Mouse (Mus musculus) monocyte, adult 5-6 weeks (primary cell): ENCODE results near the gene Nphp1. TPM values are rescaled to one million over a fixed set of nuclear protein-coding genes. Genes with fewer than 3 reads are reported as not detected.

Source experiments
- ATAC-seq: fragments of 153-309, 156-312 bp; replicated peaks from 2 replicates; pipeline ENCODE4 v1.8.0; 2017; ENCODE audit warnings: mild to moderate bottlenecking; ENCODE audit not compliant: low TSS enrichment, insufficient number of reproducible peaks, severe bottlenecking, poor library complexity, low FRiP score
- total RNA-seq: library from RNA; stranded (forward); fragments of 200-1000, 200-491, 200-594 nt; gene quantifications from 3 replicates; pipeline ENCODE4 v1.2.3, GENCODE M21; 2017

Gene Nphp1
- total RNA-seq = not detected in 3 replicates

DNA sequence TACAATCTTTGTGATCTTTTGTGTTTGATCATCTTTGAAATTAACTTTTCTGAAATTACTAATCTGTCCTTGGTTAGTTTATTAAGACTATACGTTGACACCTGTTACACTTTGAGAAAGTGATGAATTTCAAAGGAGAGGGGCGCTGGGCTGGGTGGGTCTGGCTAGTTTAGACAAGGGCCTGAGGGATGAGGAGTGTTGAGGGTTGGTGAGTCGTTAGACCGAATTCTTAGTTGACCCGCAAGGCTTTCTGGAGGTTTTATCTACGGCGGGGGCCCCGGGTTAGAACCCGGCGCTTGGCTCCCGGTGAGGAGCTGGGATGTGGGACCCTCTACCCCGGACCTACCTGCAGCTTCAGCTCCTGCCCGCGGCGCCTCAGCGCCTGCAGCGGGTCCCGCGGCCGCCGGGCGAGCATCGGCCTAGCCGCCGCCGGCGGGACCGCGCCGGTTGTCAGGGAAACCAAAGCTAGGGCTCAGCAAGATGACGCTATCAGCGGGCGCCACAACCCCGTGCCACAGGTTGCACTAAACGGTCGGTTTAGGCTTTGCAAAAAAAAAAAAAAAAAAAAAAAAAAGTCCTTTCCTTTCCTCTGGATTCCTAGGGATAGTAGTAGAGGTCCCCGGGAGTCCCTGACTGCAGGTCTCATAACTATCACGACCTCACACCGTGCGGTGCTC lies at the start of gene Nphp1:
TSS of gene Nphp1 (minus strand) at position 458 of the 677 bp plus-strand sequence.
- ATAC-seq = peak; percentile 74

DNA sequence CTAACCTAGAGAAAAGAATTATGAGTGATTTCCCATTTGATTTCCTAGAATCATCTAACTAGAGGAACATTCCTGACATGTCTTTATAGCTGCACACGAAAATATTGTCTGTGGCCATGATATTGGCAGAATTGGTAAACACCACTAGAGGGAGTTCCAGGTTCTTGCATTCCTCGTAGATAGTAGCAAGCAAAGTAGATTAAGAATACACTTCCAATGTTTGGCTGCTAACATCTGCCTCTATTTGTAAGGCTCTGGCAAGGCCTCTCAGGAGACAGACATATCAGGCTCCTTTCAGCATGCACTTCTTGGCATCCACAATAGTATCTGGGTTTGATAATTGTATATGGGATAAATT lies 44.1 kb upstream of the Nphp1 start:
- ATAC-seq = no peak

DNA sequence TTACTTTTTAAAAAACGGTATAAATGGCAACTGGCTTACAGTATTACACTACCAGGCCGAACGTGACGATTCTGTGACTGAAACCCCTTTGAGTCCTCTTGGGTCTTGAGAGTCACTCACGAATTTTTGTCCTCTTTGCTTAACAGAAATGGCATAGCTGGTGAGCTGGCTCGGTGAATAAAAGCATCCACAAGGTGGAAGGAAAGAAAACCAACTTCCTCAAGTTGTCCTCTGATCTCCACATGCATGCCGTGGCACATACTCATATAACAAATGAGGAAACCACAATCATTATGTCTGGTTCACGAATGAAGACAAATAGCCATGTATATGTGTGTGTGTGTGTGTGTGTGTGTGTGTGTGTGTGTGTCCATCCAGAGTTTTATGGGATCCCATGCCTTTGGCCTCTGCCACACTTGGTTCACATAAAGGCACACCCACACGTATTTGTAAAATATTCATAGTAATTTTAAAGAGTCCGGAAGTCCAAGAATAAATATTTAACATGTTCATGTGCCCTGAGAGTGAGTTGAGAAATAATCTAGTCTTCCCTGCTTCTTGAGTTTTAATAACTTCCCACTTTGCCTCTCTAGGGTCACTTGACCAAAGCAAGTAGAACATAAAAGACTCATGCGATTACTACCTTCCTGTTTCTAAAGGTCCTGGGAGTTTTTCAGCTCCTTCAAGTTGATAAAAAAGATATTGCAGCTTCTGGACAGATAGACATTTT lies 43.6 kb upstream of the Nphp1 start:
- peak; percentile 41 for ATAC-seq

- peak; percentile 96 for ATAC-seq
Measured at GRCm38 (mm10) chr2:127831401-127832102, 42.9 kb upstream of the Nphp1 start, which contains the start of gene Bub1. Gene Bub1, minus strand, starts transcription at chr2:127831865.

DNA sequence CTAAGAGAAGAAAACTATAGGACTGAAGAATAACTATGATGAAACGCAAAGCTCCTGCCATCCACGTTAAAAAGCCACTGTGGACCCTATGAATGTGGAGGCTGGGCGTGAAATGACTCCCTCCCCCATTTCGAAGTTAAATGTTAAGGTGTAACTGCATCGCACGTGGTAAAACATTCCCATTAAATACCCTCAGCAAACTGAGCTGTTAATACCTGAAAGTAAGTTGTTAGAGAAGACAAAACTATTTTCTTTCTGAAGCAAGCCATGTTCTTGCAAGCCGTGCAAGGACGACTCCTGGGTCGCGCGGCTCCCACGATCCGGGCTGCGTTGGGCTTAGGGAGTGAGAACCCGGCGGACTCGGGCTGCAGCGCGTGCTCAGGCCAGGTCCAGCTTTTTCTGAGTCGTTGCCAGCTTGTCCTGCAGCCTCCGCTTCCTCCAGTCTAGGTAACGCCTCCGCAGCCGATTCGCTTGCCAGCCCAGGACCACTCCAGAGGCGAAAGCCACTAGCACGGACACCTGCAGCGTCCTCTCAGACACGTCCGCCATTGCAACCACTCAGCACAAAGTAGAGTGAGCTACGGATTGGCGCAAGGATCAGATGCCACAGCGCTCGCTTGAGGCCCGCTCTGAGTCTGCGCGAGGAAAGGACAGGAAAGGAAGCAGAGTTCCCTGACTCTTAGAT lies 3.4 kb upstream of the Nphp1 start, which contains the start of gene Mtln:
TSS of gene Mtln (minus strand) at position 570 of the 685 bp plus-strand sequence.
- peak; percentile 87 for ATAC-seq

- no peak for ATAC-seq
Measured at GRCm38 (mm10) chr2:127789651-127790270, 1.1 kb upstream of the Nphp1 start.

DNA sequence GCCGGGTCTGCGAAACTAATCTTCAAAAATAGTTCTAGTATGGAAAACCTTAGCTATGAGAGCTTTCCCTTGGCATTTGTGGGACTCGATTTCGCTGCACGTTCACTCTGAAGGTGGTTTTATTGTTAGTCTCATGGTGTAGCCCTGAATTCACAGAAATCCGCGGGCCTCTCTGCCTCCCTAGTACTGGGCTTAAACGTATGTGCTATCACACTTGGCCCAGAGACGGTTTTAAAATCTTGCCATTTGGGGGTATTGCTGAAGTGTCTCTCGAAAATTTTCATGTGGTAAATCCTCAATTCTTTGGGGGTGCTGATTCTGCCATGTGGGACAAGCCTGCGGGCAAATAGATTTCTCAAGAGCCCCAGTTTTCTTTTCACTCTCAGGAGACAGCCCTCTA lies 441 bp upstream of the Nphp1 start:
- no peak for ATAC-seq

DNA sequence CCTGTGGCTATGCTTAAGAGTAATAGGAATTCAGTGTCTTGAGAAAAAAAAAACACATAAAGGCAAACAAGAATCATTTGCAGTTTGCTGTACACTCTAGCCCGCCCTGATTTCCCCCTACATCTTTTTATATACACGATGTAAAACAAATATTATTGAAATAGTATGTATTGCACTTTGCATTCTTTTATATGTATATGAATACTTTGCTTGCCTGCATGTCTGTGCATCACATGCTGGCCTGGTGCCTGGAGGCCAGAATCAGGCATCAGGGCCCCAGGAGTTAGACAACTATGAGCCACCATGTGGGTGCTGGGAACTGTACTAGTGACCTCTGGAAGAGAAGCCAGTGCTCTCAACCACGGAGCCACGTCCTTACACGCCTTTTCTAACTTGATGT lies 1.5 kb downstream of the Nphp1 start:
- no peak for ATAC-seq

- ATAC-seq = no peak
Measured at GRCm38 (mm10) chr2:127778451-127778850, 10.2 kb downstream of the Nphp1 start.

DNA sequence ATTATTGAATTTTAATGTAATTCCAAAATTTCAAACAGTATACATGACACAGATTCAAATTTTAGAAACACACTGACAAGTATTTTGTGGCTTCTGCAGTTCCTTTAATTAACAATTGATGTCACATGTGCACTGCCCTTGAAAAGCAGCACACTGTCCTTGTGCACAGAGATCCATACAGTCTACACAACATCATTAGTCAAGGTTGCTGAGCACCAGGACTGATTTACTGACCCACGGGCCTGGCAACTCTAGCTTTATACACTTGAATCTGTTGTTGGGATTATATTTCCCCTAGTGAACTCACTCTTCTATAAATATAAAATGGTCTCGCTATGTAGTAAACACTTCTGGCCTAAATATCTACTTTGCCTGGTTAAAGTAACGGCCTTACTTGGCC lies 13.7 kb downstream of the Nphp1 start:
- ATAC-seq = no peak

DNA sequence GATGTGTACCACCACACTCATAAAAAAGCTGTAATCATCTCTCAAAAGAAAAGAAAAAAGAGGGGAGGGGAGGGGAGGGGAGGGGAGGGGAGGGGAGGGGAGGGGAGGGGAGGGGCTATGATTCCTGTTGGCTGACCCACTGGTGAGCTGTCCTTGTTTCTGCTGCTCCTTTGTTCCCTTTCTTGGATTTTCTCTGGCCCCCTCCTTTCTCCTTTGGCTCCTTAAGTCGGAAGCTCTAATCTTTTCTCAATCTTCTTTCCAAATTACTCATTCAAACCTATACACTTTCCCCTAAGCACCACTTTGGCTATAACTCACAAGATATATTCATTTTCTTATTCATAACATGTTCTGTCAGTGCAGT lies 14.1 kb downstream of the Nphp1 start:
- ATAC-seq = no peak

- no peak for ATAC-seq
Measured at GRCm38 (mm10) chr2:127773938-127774577, 14.6 kb downstream of the Nphp1 start.

- ATAC-seq = no peak
Measured at GRCm38 (mm10) chr2:127761587-127761986, 27.1 kb downstream of the Nphp1 start.

DNA sequence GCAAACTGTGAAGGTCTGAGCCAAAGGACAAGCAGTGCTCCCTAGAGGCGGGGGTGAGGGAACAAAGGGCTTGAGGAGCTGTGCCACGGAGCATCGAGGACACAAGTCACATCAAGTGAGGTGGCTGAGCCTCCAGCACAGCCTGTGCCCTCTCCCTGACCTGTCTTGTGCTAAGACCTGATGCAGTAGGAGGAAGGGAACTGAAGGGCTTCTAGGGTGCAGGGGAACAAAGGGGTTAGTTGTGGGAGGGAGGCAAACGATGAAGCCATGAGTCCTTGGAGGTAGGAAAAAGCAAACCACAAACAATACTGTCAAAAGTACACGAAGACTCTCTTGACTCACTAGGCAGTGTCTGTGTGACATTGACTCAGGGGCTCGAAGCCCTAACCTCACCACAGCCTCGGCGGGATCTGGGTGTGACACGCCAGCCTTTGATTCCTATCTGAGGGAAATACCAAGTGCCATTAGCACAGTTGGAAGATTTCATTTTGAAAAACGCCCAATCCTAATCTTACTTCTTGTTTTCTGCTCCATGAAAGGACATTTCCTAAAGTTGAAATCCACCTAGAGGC lies 28.2 kb downstream of the Nphp1 start:
- ATAC-seq = no peak

DNA sequence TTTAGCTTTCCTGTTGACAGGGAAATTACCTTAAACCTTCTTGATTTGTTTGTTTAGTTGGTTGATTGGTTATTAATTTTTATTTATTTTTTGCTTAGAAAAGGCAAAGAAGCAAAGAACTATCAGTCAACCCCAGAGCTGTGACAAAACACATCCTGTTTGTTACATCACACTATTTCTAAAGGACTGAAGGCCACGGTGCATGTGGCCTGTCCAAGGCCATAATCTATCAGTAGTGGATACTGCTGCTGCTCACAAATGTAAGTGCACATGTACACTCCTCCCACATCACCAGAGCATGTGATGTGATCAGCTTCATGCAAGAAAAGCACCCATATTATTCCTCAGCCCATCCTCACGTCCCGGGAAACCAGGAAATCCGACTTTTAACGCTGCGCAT lies 28.7 kb downstream of the Nphp1 start:
- ATAC-seq = no peak

GRCm38 (mm10) chr2:127759157-127759880 lies 29.4 kb downstream of the Nphp1 start:
- ATAC-seq = no peak

- no peak for ATAC-seq
Measured at GRCm38 (mm10) chr2:127757171-127757570, 31.5 kb downstream of the Nphp1 start.
